Mouse (Mus musculus): Measurements from ENCODE around the gene Nhsl1. TPM values are rescaled to one million over a fixed set of nuclear protein-coding genes. Genes with fewer than 3 reads are reported as not detected.
A peak's percentile ranks its signal among the peaks of the same experiment; 100 is the strongest.

Gene Nhsl1
- polyA plus RNA-seq, 1 experiment from 2014 or later = 1.9 TPM

DNA sequence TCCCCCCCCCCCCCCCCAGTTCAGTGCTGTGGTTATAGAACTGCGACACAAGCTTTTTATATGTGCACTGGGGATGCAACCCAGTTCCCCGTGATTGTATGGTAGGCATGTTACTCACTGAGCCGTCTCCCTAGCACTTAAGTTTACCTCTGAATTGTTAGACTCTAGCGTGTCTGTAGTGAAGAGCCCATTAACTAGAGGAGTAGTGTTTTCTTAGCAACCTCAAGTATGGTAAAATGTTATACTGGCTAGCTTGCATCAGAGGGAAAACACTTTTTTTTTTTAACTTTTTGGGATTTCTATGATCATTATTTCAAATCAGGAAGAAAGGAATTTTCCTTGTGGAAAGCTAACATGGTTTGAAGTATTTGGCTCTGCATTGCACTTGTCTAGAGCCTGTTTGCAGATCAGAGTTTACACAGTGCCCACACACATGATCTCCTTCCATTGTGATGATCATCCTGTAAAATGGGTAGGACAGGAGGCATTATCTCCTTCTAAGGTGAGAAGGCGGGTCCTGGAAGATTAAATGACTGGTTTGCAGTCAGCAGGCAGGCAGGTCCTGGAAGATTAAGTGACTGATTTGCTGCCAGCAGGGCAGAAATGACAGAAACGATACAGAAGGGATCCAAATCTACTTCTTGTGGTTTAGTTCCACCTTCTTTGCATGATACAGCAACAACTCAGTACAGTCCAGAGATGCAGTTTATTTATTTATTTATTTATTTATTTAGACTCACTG is 101.6 kb downstream of the Nhsl1 start:
- Histone ChIP-seq H3K4me1 (ENCODE audit: insufficient read depth, low read depth, low read length) (no peaks in the 10 kb centered on the region; the same call in 1 of the 2 replicates), H3K4me3 (ENCODE audit: low read depth, low read length) (no peak overlapping the region), H3K27me3 (replicated peaks; ENCODE audit: insufficient read depth, low read length) (no peaks in the 10 kb centered on the region), H3K9ac (replicated peaks; ENCODE audit: low read depth) (no peak overlapping the region), H3K27ac (ENCODE audit: low read length) (no peak overlapping the region), H3K36me3 (ENCODE audit: insufficient read depth, low read length) (no peaks in the 10 kb centered on the region), H3K4me2 (replicated peaks; ENCODE audit: low read depth, low read length) (no peak overlapping the region), H3K9me3 (ENCODE audit: low read length) (no peaks in the 10 kb centered on the region)
- TF ChIP-seq EP300 (IDR thresholded peaks at IDR 0.05) = no peak
- peak; percentile 53 for DNase-seq (ENCODE audit: low spot score)
- WGBS = 62% methylated on average over 6 of the region's 6 CpGs
- peak; percentile 74 for ATAC-seq

DNA sequence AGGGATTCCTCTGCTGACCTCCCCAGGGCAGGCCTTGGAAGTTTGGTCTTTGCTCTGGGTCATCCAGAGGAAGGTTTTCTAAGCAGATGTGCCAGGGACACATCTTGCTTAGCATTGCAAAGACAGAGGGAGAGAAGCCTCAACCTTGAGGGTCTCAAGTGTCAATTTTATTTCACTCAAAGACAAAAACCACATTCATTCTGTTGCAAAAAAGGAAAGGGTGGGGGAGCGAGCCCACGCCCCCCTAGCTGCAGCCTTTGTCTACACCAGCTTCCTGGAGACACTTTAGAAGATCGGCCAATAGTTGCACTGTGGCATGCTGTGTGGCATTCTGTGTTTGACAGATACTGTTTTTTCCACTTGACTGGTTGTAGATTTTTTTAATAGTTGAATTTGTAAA is 104.2 kb downstream of the Nhsl1 start:
- DNase-seq (ENCODE audit: low spot score) (no peak), ATAC-seq (no peak)
- Histone ChIP-seq H3K9ac (replicated peaks; ENCODE audit: low read depth) (no peak overlapping the region), H3K9me3 (ENCODE audit: low read length) (no peaks in the 10 kb centered on the region), H3K27ac (ENCODE audit: low read length) (no peak overlapping the region), H3K4me3 (ENCODE audit: low read depth, low read length) (no peak overlapping the region), H3K4me1 (ENCODE audit: insufficient read depth, low read depth, low read length) (no peaks in the 10 kb centered on the region; the same call in 1 of the 2 replicates), H3K36me3 (ENCODE audit: insufficient read depth, low read length) (no peaks in the 10 kb centered on the region), H3K27me3 (replicated peaks; ENCODE audit: insufficient read depth, low read length) (no peaks in the 10 kb centered on the region), H3K4me2 (replicated peaks; ENCODE audit: low read depth, low read length) (no peak overlapping the region)
- TF ChIP-seq EP300 (IDR thresholded peaks at IDR 0.05) (no peak), CTCF (IDR thresholded peaks at IDR 0.05) (no peak)
- WGBS = 45% methylated on average over 3 of the region's 3 CpGs

- Histone ChIP-seq H3K9ac (replicated peaks; ENCODE audit: low read depth) (no peak overlapping the region), H3K4me3 (ENCODE audit: low read depth, low read length) (no peak overlapping the region), H3K27ac (ENCODE audit: low read length) (no peak overlapping the region), H3K27me3 (replicated peaks; ENCODE audit: insufficient read depth, low read length) (no peaks in the 10 kb centered on the region), H3K4me1 (ENCODE audit: insufficient read depth, low read depth, low read length) (no peaks in the 10 kb centered on the region; the same call in 1 of the 2 replicates), H3K36me3 (ENCODE audit: insufficient read depth, low read length) (no peaks in the 10 kb centered on the region), H3K4me2 (replicated peaks; ENCODE audit: low read depth, low read length) (no peak overlapping the region), H3K9me3 (ENCODE audit: low read length) (no peaks in the 10 kb centered on the region)
- no peak for TF ChIP-seq CTCF (IDR thresholded peaks at IDR 0.05)
- no peak for TF ChIP-seq EP300 (IDR thresholded peaks at IDR 0.05)
- ATAC-seq = no peak
- no peak for DNase-seq (ENCODE audit: low spot score)
- WGBS = 70% methylated on average over 9 of the region's 9 CpGs
Measured at GRCm38 (mm10) chr10:18423557-18423956, 104.8 kb downstream of the Nhsl1 start.

DNA sequence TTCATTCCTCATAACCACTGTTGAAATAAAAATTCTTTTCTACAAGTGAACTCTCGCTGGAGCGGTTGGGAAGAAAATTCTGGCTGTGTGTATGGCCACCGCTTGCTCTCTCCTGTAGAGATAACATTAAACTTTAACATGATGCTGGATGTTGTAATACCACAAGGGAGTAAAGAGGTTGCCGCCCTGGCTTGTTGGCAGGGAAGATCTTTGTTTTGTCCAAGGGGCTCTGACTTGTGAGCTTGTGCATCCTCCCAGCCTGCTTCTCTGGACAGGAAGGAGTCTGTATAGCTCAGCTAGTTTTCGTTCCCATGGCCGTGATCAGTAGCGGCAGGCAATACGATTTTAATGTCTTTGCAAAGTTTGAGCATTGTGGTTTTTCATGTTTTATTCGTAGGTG is 109.1 kb downstream of the Nhsl1 start:
- peak; percentile 21 for DNase-seq (ENCODE audit: low spot score)

GRCm38 (mm10) chr10:18429533-18429932 is 110.7 kb downstream of the Nhsl1 start:
- DNase-seq (ENCODE audit: low spot score) (no peak), ATAC-seq (no peak)
- Histone ChIP-seq H3K4me1 (ENCODE audit: insufficient read depth, low read depth, low read length) (no peaks in the 10 kb centered on the region), H3K36me3 (ENCODE audit: insufficient read depth, low read length) (no peaks in the 10 kb centered on the region), H3K27me3 (replicated peaks; ENCODE audit: insufficient read depth, low read length) (no peaks in the 10 kb centered on the region), H3K4me2 (replicated peaks; ENCODE audit: low read depth, low read length) (no peak overlapping the region), H3K4me3 (ENCODE audit: low read depth, low read length) (no peak overlapping the region), H3K9ac (replicated peaks; ENCODE audit: low read depth) (no peak overlapping the region), H3K9me3 (ENCODE audit: low read length) (no peaks in the 10 kb centered on the region), H3K27ac (ENCODE audit: low read length) (0 out of 2 replicates have a peak overlapping the region, but pooled peaks have one; percentile 35)
- 93% methylated on average over 3 of the region's 3 CpGs for WGBS
- TF ChIP-seq EP300 (IDR thresholded peaks at IDR 0.05) (no peak), CTCF (IDR thresholded peaks at IDR 0.05) (peak; percentile 58)

More for the DNA sequence above, 109.1 kb downstream of the Nhsl1 start:
- H3K36me3 ChIP-seq (ENCODE audit: insufficient read depth, low read length) = no peaks in the 10 kb centered on the region
- no peak overlapping the region for H3K27ac ChIP-seq (ENCODE audit: low read length)
- TF ChIP-seq CTCF (IDR thresholded peaks at IDR 0.05) = no peak
- no peak for TF ChIP-seq EP300 (IDR thresholded peaks at IDR 0.05)
- H3K9ac ChIP-seq (replicated peaks; ENCODE audit: low read depth) = no peak overlapping the region
- no peak overlapping the region for H3K4me2 ChIP-seq (replicated peaks; ENCODE audit: low read depth, low read length)
- no peaks in the 10 kb centered on the region for H3K9me3 ChIP-seq (ENCODE audit: low read length)
- 84% methylated on average over 9 of the region's 9 CpGs for WGBS
- H3K27me3 ChIP-seq (replicated peaks; ENCODE audit: insufficient read depth, low read length) = no peaks in the 10 kb centered on the region
- H3K4me3 ChIP-seq (ENCODE audit: low read depth, low read length) = no peak overlapping the region
- ATAC-seq = no peak
- H3K4me1 ChIP-seq (ENCODE audit: insufficient read depth, low read depth, low read length) = no peaks in the 10 kb centered on the region; the same call in 1 of the 2 replicates

- Histone ChIP-seq H3K27me3 (replicated peaks; ENCODE audit: insufficient read depth, low read length) (no peaks in the 10 kb centered on the region), H3K9ac (replicated peaks; ENCODE audit: low read depth) (no peak overlapping the region), H3K27ac (ENCODE audit: low read length) (peak overlapping the region; percentile 35; the same call in 1 of the 2 replicates), H3K36me3 (ENCODE audit: insufficient read depth, low read length) (no peaks in the 10 kb centered on the region), H3K4me1 (ENCODE audit: insufficient read depth, low read depth, low read length) (no peaks in the 10 kb centered on the region), H3K4me3 (ENCODE audit: low read depth, low read length) (no peak overlapping the region), H3K9me3 (ENCODE audit: low read length) (no peaks in the 10 kb centered on the region), H3K4me2 (replicated peaks; ENCODE audit: low read depth, low read length) (no peak overlapping the region)
- WGBS = 53% methylated on average over 8 of the region's 8 CpGs
- no peak for TF ChIP-seq CTCF (IDR thresholded peaks at IDR 0.05)
- peak; percentile 49 for TF ChIP-seq EP300 (IDR thresholded peaks at IDR 0.05)
- ATAC-seq (peak; percentile 71), DNase-seq (ENCODE audit: low spot score) (peak; percentile 46)
Measured at GRCm38 (mm10) chr10:18430141-18430540, 111.4 kb downstream of the Nhsl1 start.
